Mouse (Mus musculus) layer of hippocampus, adult 11-12 months (tissue): ENCODE measurements around the gene Atg2a.
"Not testable (repeated sequence)": the region's sequence is repeated elsewhere in the genome, so short reads cannot be mapped to it uniquely, and the experiment has no call there.

ENCODE experiments used
- DNase-seq: peaks from one replicate; pipeline ENCODE4 v3.0.0; 2022; ENCODE audit warnings: low spot score

The Atg2a gene

DNA sequence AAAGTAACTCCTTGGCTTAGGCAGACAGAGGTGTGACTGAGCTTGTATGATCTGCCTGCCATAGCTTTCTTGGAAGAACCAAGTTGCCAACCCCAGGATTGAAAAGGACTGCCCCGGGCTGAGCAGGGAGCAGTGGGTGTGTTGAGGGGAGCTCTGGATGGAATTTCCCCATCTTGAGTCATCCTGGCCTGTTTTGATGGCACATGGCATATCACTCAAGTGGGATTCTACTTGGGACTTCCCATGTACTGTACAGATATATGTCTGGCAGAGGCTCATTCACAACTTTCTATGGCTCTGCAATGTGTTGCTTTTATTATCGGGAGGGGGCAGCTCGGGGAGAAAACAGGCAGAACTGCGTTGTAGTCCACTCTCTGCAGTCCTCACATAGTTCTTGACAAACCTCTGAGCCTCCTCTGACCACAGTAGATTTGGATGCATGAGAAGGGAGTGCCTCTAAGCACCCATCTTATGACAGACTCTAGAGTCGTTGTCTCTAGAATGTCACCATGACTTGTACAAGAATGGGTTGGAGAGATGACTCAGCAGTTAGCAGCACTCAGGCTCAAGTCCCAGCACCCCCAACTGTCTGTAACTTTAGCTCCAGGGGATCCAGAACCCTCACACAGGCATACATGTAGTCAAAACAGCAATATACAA is 55.2 kb downstream of the Atg2a start:
- no peak for DNase-seq

GRCm38 (mm10) chr19:6297641-6298040 is 56.2 kb downstream of the Atg2a start:
- no peak for DNase-seq

DNA sequence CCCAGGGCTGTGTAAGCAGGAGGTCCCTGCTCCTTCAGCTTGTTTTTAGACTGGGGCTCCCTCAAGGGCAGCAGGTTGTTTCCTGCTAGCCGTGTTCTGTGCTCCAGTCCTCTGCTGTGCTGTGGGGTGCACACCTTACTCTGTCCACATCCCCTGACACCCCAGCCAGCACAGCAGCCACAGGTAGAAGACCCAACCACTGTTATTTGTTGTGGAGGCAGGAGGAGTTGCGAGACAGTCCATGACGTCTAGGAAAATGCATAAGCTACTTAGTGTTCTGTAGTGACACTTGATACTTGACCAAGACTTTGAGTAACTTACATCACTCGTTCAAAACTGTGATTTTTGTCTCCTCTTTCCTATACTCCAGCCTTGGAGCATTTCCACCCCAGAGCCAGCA is 57.5 kb downstream of the Atg2a start:
- no peak for DNase-seq

DNA sequence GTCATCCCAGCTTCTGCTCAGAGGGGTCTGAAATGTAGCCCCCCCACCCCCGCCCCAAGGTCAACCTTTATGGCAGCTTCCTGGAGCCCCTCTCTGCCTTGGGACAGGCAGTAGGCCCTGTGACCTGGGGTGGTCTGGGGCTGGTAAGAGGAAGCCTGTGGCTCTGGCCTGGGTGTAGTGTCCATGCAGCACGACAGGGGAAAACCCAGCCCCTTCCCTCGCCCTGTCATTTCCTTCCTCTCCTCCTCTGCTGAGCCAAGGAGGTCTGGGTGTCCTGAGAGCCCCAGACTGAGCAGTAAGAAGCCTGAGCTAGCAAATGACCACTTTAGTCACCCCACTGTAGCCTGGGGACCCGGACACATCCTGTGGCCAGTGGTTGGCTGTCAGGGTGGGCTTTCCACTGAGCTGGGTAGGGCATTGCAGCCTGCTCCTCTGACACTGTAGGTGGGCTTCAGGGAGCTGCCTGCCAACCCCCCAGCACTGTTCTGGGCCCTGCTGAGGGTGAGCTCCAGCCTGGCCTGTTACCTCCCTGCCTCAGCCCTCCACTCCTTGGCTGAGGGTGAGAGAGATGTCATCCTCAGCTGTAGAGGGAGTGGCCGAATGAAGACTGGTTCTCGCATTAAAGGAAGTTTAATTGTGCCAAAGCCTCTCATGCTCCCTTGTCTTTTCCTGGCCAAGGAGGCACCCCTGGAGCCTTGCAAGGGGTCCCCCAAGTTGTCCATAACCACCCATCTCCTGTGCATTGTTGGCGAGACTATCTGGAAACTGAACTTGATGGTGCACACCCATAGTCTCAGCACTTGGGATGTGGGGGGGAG is 58.2 kb downstream of the Atg2a start:
- no peak for DNase-seq

- no peak for DNase-seq
Observed at GRCm38 (mm10) chr19:6300402-6300841, 59.0 kb downstream of the Atg2a start.

DNA sequence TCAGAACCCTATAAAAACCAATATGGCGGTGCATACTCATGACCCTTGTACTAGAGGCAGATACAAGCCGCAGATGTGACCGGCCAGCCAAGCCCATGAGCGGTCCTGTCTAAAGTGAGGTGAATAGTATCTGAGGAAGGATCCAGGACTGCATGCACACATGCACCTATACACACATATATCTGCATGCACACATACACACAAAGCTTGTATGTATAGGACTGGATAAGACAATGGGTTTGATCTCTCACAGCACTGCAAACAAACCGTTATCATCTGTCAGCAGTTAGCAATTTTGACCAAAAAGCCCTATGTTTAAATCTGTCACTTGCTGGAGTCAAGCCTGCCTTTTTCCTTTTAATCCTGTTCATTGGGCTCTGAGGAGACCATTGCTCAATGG is 60.6 kb downstream of the Atg2a start:
- DNase-seq: no peak

DNA sequence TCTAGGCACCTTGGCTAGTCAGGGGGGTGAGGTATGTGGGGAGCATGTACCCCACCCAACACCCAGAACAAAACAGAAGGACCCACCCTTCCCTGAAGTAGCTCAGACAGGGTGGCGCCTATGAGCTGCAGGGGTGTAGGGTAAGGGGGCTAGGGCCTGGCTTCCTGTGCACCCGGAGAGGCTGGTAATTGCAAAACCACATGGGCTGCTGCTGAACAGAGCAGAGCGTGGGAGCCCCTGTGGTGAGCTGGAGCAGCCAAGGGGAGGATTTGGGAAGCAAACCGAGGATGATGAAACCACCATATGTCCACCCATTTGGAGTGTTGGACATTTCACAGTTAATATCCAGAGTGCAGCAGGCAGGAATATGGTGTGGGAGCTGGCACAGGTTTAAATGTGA is 61.1 kb downstream of the Atg2a start:
- DNase-seq: peak; percentile 63

GRCm38 (mm10) chr19:6303831-6304230 is 62.4 kb downstream of the Atg2a start:
- no peak for DNase-seq

- peak; percentile 88 for DNase-seq
Observed at GRCm38 (mm10) chr19:6304787-6305516, 63.5 kb downstream of the Atg2a start.

DNA sequence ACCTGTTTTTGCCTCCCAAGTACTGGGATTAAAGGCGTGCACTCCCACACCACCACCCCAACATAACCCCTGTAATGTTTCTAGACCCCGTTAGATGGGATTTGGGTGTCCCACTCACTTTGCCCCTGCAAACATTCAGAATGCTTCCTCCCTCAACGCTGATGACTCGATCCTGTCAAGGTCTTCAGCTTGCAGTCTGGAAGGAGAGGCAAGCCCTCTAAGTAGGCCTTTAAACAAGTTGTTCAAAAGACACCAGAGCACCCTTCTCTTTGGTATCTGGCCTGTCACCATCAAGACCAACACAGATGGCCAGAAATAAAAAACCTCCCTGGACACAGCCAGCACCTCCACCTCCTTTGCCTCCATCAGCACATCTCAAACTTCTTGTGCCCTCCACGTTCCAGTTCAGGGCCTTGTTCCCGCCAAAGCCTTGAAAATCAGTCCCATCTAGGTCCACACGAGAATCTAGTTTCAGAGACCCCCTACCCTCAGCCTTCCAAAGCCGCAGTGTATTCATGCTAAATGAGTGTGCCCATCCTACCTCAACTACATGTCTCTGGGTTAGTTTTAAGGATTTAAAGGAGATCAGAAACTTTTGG is 64.1 kb downstream of the Atg2a start:
- DNase-seq: no peak

DNA sequence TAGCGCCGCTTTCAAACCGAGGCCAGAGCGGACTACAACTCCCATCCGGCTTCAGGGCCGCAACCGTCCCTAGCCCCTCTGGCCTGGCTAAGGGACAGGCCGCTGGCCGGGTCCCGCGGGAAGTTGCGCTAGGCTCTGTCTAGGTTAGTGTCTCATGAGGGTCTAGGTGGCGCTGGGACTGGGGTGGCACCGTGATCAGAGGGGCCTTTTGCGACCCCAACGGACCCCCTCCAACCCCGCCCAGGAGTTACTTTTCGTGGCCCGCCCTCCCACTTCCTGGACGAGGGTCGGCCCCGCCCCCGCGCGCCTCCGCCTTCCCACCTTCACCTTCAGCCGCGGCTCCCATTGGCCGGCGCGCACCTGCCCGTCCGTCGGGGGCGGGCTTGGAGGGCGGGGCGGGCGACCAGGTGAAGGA is 64.7 kb downstream of the Atg2a start, which contains the start of gene Cdc42bpg:
TSS of gene Cdc42bpg (plus strand) at position 320 of the 415 bp plus-strand sequence.
- DNase-seq: no peak

GRCm38 (mm10) chr19:6306586-6306985 is 65.1 kb downstream of the Atg2a start:
- DNase-seq: no peak

DNA sequence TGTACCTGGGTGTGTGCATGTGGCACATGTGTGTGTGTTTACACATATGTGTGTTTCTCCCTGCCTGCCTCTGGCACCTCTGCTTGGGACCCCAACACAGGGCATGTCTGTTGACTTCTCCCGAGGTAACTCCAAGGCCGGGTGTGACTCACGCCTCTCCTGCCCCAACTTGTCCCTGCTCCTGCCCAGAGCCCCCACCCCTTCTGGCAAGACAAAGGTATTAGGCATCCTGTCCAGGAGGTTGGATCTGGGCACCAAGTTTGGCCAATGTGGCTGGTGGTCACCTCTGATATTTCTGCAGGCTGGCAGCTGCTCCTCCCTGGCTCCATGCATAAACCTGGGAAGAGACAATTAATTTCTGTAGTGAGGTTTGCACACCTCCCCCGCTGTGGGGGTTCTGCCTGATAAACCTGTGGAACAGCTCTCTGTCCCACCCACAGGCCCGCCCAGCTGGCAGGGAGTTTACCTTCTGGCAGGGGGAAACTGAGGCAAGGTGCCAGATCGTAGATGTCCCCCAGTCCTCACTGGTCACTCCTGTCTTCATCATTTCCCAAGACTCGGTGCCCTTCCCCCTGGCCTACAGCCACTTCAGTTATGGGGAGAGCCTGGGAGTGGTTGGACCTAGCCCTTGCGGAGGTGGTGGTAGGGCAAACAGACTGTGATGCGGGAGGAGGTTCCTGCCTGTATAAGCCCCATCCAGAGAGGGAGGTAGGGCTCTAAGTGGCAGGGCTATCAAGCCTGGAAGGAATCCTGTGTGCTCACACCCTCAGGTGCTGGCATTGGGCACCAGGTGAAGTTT is 66.5 kb downstream of the Atg2a start:
- no peak for DNase-seq

- DNase-seq: no peak
Observed at GRCm38 (mm10) chr19:6310181-6310580, 68.7 kb downstream of the Atg2a start.

DNA sequence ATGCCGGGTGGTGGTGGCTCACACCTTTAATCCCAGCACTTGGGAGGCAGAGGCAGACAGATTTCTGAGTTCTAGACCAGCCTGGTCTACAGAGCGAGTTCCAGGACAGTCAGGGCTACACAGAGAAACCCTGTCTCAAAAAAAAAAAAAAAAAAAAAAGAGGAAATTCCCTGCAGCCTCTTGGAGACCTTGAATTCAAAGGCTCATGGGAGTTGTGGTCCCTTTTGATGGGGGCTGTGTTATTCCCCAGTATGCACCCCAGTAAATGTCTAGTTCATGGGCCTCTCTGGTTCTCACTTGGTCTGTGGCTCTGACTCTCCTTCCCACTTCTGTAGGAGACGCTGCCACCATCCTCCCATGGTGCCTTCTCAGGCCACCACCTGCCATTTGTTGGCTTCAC is 70.3 kb downstream of the Atg2a start:
- DNase-seq: not testable (repeated sequence)
